Mouse (Mus musculus) cerebellum, adult 2 months (tissue): ENCODE measurements around the gene Idh3b.

Source experiments
- CTCF ChIP-seq: fragments of 200-500 bp; IDR thresholded peaks from 2 replicates; pipeline ENCODE4 v1.5.1; 2011; ENCODE audit warnings: low read depth, mild to moderate bottlenecking, control low read depth, low read length, moderate library complexity, borderline replicate concordance; ENCODE audit not compliant: insufficient read depth
- POLR2A ChIP-seq: fragments of 200-500 bp; IDR thresholded peaks from 2 replicates; pipeline ENCODE4 v1.6.1; 2011; ENCODE audit warnings: low read length, control low read depth, borderline replicate concordance; ENCODE audit not compliant: insufficient read depth

- TF ChIP-seq POLR2A (no peak), CTCF (no peak)
Observed at GRCm38 (mm10) chr2:130262398-130262797, 21.9 kb downstream of the Idh3b start.
